Mouse (Mus musculus) ES-E14 (cell line): Measurements from ENCODE around the gene Zbtb1. TPM values are rescaled to one million over a fixed set of nuclear protein-coding genes. Genes with fewer than 3 reads are reported as not detected.

Source experiments
- DNase-seq: peaks from one replicate; pipeline ENCODE4 v3.0.0-alpha.2; 2013; ENCODE audit warnings: low read depth, low spot score
- H3K27ac ChIP-seq: 2 replicates; pipeline ENCODE4 v1.5.1; 2012; ENCODE audit warnings: low read depth, mild to moderate bottlenecking, low read length, moderate library complexity, mixed read lengths; ENCODE audit not compliant: poor library complexity, insufficient read depth, severe bottlenecking
- H3K36me3 ChIP-seq: 2 replicates; pipeline ENCODE4 v1.6.1; 2012; ENCODE audit warnings: mild to moderate bottlenecking, low read length, moderate library complexity, mixed read lengths; ENCODE audit not compliant: control insufficient read depth, poor library complexity, insufficient read depth, severe bottlenecking
- H3K4me1 ChIP-seq, 2 experiments: fragments of 150-350 bp in 1 of 2; sonication (generic) in 1 of 2; 2 replicates each; pipeline ENCODE4 v1.6.1; 2012; ENCODE audit warnings: low read length in 2 of 2, mild to moderate bottlenecking in 1 of 2, mixed read lengths in 1 of 2; ENCODE audit not compliant: control insufficient read depth in 2 of 2, insufficient read depth in 2 of 2, poor library complexity in 1 of 2
- H3K4me3 ChIP-seq, 2 experiments: fragments of 150-350 bp in 1 of 2; sonication (generic) in 1 of 2; 2 replicates each; pipeline ENCODE4 v1.5.1; 2012; ENCODE audit warnings: low read length in 2 of 2, low read depth in 1 of 2, mild to moderate bottlenecking in 1 of 2, mixed read lengths in 1 of 2; ENCODE audit not compliant: insufficient read depth in 1 of 2, poor library complexity in 1 of 2, severe bottlenecking in 1 of 2
- H3K9ac ChIP-seq: 2 replicates; pipeline ENCODE4 v1.6.1; 2012; ENCODE audit warnings: low read depth, mild to moderate bottlenecking, low read length, mixed read lengths; ENCODE audit not compliant: poor library complexity, insufficient read depth, severe bottlenecking
- H3K9me3 ChIP-seq: fragments of 150-350 bp; sonication (generic); 2 replicates; pipeline ENCODE4 v1.6.1; 2012; ENCODE audit warnings: low read depth, mild to moderate bottlenecking, low read length; ENCODE audit not compliant: control insufficient read depth, insufficient read depth
- CHD2 ChIP-seq: IDR thresholded peaks from 2 replicates; pipeline ENCODE4 v1.6.1; 2014; ENCODE audit warnings: mild to moderate bottlenecking, low read depth, low read length, inconsistent platforms
- HCFC1 ChIP-seq: IDR thresholded peaks from 2 replicates; pipeline ENCODE4 v1.6.1; 2012; ENCODE audit warnings: low read length, inconsistent platforms, borderline replicate concordance; ENCODE audit not compliant: insufficient read depth
- MAFK ChIP-seq: IDR thresholded peaks from 2 replicates; pipeline ENCODE4 v1.6.1; 2014; ENCODE audit warnings: mild to moderate bottlenecking, low read depth, low read length, inconsistent platforms; ENCODE audit not compliant: insufficient read depth
- ZC3H11A ChIP-seq: IDR thresholded peaks from 2 replicates; pipeline ENCODE4 v1.6.1; 2012; ENCODE audit warnings: low read depth, mild to moderate bottlenecking, inconsistent platforms, low read length, borderline replicate concordance
- ZNF384 ChIP-seq: IDR thresholded peaks from 2 replicates; pipeline ENCODE4 v1.6.1; 2012; ENCODE audit warnings: low read depth, low read length, inconsistent platforms
- in situ Hi-C, 2 experiments: fragments of 600-800 bp; cut with MboI; formaldehyde crosslinking; loops; one replicate each; pipeline ENCODE4 v1.15.1; 2025; ENCODE audit warnings: low sequenced_read_pairs in 2 of 2, inconsistent platforms in 1 of 2; ENCODE audit not compliant: unreplicated experiment in 2 of 2
- total RNA-seq: library from RNA; depleted of rRNA; stranded (reverse); fragments of 300-350 nt; gene quantifications from 2 replicates; pipeline ENCODE4 v1.2.3, GENCODE M21; 2012; rRNA removed

The Zbtb1 gene
- total RNA-seq, 1 experiment, result 4.5 TPM

DNA sequence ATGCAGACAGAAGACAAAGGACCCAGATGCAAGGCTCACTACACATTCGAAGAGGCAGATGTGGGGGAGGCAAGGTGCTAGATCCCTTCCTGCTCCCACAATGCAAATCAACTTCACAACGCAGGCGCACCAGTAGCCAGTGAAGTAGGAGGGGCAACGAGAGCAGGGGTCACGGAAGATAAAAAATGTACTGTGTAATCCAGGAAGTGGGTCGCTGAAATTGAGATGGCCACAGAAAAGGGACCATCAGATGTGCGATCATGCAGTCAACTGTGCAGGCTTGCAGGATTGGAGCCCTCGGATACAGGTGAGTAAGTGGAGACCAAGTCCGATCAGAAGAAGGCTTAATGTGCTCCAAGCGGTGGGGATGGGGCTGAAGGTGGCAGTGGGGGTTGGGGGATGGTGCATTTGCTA lies 74.3 kb downstream of the Zbtb1 start:
- H3K27ac ChIP-seq, result peak overlapping the region; percentile 42
- peak overlapping the region; percentile 70 to 80 for H3K4me3 ChIP-seq
- TF ChIP-seq ZNF384 (no peak), HCFC1 (no peak), CHD2 (no peak), ZC3H11A (no peak), MAFK (no peak)
- peak; percentile 60 for DNase-seq
- in situ Hi-C loops, result no loop called here
- peak overlapping the region; percentile 71 for H3K9ac ChIP-seq
- peaks cover 0 to 4% of the 10 kb centered on the region in 2 experiments; a peak in 1 of 4 replicates for H3K4me1 ChIP-seq
- no peaks in the 10 kb centered on the region for H3K9me3 ChIP-seq
- H3K36me3 ChIP-seq, result peaks cover 10% of the 10 kb centered on the region

DNA sequence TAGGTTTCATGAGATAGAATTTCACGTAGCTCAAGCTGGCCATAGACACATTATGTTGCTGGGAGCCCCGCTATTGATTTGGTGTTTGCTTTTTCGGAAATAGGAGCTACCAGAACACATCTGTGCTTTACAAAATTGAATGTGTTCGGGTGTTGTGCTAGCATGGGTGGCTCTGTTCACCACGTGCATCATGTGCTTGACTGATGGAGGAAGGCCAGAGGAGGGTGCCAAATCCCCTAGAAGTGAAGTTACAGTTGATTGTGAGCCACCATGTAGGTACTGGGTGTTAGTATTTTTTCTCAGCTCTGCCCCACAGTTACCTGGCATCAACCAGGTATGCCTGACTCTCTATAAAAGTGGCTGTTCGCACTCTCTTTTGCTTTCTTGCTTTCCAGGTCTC lies 74.8 kb downstream of the Zbtb1 start:
- no peaks in the 10 kb centered on the region for H3K9me3 ChIP-seq
- DNase-seq, result no peak
- in situ Hi-C loops, result no loop called here
- TF ChIP-seq MAFK (no peak), ZNF384 (no peak), HCFC1 (no peak), ZC3H11A (no peak), CHD2 (no peak)
- H3K9ac ChIP-seq, result peak overlapping the region; percentile 71
- H3K27ac ChIP-seq, result peak overlapping the region; percentile 42
- peaks cover 10% of the 10 kb centered on the region for H3K36me3 ChIP-seq
- H3K4me3 ChIP-seq, result peak overlapping the region; percentile 70 to 80
- H3K4me1 ChIP-seq, result peaks cover 0 to 4% of the 10 kb centered on the region in 2 experiments; a peak in 1 of 4 replicates

DNA sequence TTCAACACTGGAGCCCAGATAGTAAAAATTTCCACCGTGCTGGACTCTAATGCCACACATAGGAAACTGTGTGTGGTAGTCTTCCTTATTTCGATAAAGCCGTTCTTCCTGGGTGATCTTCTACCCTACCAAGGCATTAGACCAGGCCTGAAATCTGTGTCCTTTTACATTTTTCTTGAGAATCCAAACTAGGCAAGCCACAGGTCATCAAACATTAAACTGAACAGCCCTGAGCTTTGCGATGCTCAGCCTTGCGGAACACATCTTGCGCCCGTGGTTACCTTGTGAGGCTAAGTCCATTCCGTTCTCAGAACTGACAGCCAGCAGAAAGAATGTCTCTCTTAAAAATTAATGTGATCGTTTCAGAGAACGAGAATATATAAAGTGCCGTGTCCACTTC lies 76.1 kb downstream of the Zbtb1 start:
- H3K27ac ChIP-seq, result no peak overlapping the region
- no peak overlapping the region for H3K4me3 ChIP-seq
- peaks cover 0 to 4% of the 10 kb centered on the region in 2 experiments; a peak in 1 of 4 replicates for H3K4me1 ChIP-seq
- H3K9me3 ChIP-seq, result no peaks in the 10 kb centered on the region
- no peak overlapping the region for H3K9ac ChIP-seq
- in situ Hi-C loops, result no loop called here
- TF ChIP-seq ZNF384 (no peak), MAFK (no peak), HCFC1 (no peak), CHD2 (no peak), ZC3H11A (no peak)
- no peak for DNase-seq
- peaks cover 19% of the 10 kb centered on the region for H3K36me3 ChIP-seq

Other genes with a start within 250 kb of the Zbtb1 start
- gene Esr2, start 193.0 kb upstream of the Zbtb1 start, total RNA-seq, result 0.16 and 0.22 TPM in 2 replicates
- gene Tex21, start 123.5 kb upstream of the Zbtb1 start, total RNA-seq, result 1.8 and 2.0 TPM in 2 replicates
- gene Mthfd1, start 115.0 kb upstream of the Zbtb1 start, total RNA-seq, result 182 and 198 TPM in 2 replicates
- gene Akap5, start 45.4 kb upstream of the Zbtb1 start, total RNA-seq, result 5.2 and 7.2 TPM in 2 replicates
- 5.5 and 5.7 TPM in 2 replicates for gene Zbtb25, start 664 bp upstream of the Zbtb1 start, total RNA-seq
- 8.1 and 9.2 TPM in 2 replicates for gene Hspa2, start 33.9 kb downstream of the Zbtb1 start, total RNA-seq
- gene Ppp1r36, start 47.3 kb downstream of the Zbtb1 start, total RNA-seq, result 0.54 and 0.69 TPM in 2 replicates
- gene Plekhg3, start 160.6 kb downstream of the Zbtb1 start, total RNA-seq, result 10.9 and 12.1 TPM in 2 replicates